Mouse (Mus musculus): Measurements from ENCODE around the gene Hecw1. TPM values are rescaled to one million over a fixed set of nuclear protein-coding genes. Genes with fewer than 3 reads are reported as not detected.

Gene Hecw1
- total and polyA plus RNA-seq, 2 experiments from 2014 or later = 32.9 to 140 TPM

DNA sequence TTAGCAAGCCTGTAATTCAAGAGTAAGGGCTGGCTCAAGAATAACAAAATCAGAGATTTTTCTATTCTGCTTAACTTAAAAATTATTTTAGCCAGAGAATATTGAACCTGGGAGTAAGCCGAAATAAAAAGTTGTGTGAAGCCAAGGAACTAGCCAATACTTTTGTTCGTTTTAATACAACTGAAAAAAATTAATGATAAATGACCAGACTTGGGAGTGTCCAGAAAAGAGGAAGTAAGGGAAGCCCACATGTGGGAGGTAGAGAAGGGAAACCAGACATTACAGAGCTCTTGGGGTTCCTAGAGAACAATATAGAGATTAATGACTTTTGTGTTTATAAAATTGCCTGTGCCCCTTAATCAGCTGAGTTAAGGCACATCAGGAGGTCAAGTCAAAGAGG lies 66.0 kb downstream of the Hecw1 start:
- no peak overlapping the region for H3K4me3 ChIP-seq (ENCODE audit: low read depth, low read length)
- no peak overlapping the region for H3K9ac ChIP-seq (replicated peaks; ENCODE audit: low read length, poor library complexity, severe bottlenecking)
- H3K27ac ChIP-seq (ENCODE audit: low read depth, low read length) = no peak overlapping the region
- 93% methylated on average over 2 of the region's 2 CpGs for WGBS
- H3K36me3 ChIP-seq (ENCODE audit: insufficient read depth, low read length) = no peaks in the 10 kb centered on the region
- ATAC-seq (ENCODE audit: low FRiP score) (no peak), DNase-seq (ENCODE audit: low spot score) (no peak)
- TF ChIP-seq CTCF (IDR thresholded peaks at IDR 0.05) = no peak
- no peaks in the 10 kb centered on the region for H3K27me3 ChIP-seq (ENCODE audit: insufficient read depth, low read length)
- no peak overlapping the region for H3K4me2 ChIP-seq (ENCODE audit: low read depth, low read length, poor library complexity, severe bottlenecking)
- H3K4me1 ChIP-seq (ENCODE audit: insufficient read depth, low read length) = no peaks in the 10 kb centered on the region
- no peaks in the 10 kb centered on the region for H3K9me3 ChIP-seq (ENCODE audit: low read length)

DNA sequence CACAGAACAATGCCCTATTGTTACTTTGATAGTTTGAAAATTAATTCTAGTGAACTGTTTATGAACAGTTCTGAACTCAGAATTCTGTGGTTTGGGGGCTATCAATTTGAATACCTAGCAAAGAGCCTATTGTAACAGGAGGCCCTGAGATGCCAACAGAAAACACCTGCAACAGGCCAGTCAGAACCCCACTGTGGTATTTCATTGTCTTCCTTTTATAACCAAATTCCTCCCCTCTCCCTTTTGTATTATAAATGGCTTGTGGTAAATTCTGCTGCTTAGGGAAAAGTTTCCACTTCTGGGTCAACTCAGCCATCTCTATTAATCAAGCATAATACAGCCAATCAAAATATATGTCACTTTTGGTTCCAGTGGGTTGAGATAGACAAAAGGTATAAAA lies 83.5 kb downstream of the Hecw1 start:
- TF ChIP-seq CTCF (IDR thresholded peaks at IDR 0.05) = no peak
- ATAC-seq (ENCODE audit: low FRiP score) = no peak

GRCm38 (mm10) chr13:14428845-14429553 lies 94.0 kb downstream of the Hecw1 start:
- H3K36me3 ChIP-seq (ENCODE audit: insufficient read depth, low read length) = no peaks in the 10 kb centered on the region
- no peaks in the 10 kb centered on the region for H3K9me3 ChIP-seq (ENCODE audit: low read length)
- 92% methylated on average over 6 of the region's 6 CpGs for WGBS

More for the DNA sequence above, 83.5 kb downstream of the Hecw1 start:
- Histone ChIP-seq H3K27ac (ENCODE audit: low read depth, low read length) (no peak overlapping the region), H3K9me3 (ENCODE audit: low read length) (no peaks in the 10 kb centered on the region), H3K4me2 (ENCODE audit: low read depth, low read length, poor library complexity, severe bottlenecking) (no peak overlapping the region), H3K4me3 (ENCODE audit: low read depth, low read length) (no peak overlapping the region), H3K9ac (replicated peaks; ENCODE audit: low read length, poor library complexity, severe bottlenecking) (no peak overlapping the region), H3K4me1 (ENCODE audit: insufficient read depth, low read length) (no peaks in the 10 kb centered on the region), H3K27me3 (ENCODE audit: insufficient read depth, low read length) (no peaks in the 10 kb centered on the region), H3K36me3 (ENCODE audit: insufficient read depth, low read length) (no peaks in the 10 kb centered on the region)
- no peak for DNase-seq (ENCODE audit: low spot score)

GRCm38 (mm10) chr13:14424836-14425235 lies 98.2 kb downstream of the Hecw1 start:
- DNase-seq (ENCODE audit: low spot score) (no peak), ATAC-seq (ENCODE audit: low FRiP score) (no peak)
- H3K9ac ChIP-seq (replicated peaks; ENCODE audit: low read length, poor library complexity, severe bottlenecking) = no peak overlapping the region
- H3K4me3 ChIP-seq (ENCODE audit: low read depth, low read length) = no peak overlapping the region
- no peak overlapping the region for H3K4me2 ChIP-seq (ENCODE audit: low read depth, low read length, poor library complexity, severe bottlenecking)
- H3K4me1 ChIP-seq (ENCODE audit: insufficient read depth, low read length) = no peaks in the 10 kb centered on the region
- H3K9me3 ChIP-seq (ENCODE audit: low read length) = no peaks in the 10 kb centered on the region
- H3K27me3 ChIP-seq (ENCODE audit: insufficient read depth, low read length) = no peaks in the 10 kb centered on the region
- no peak for TF ChIP-seq CTCF (IDR thresholded peaks at IDR 0.05)
- no peaks in the 10 kb centered on the region for H3K36me3 ChIP-seq (ENCODE audit: insufficient read depth, low read length)
- 81% methylated on average over 2 of the region's 2 CpGs for WGBS
- H3K27ac ChIP-seq (ENCODE audit: low read depth, low read length) = no peak overlapping the region

More at GRCm38 (mm10) chr13:14428845-14429553, 94.0 kb downstream of the Hecw1 start:
- Histone ChIP-seq H3K4me3 (ENCODE audit: low read depth, low read length) (no peak overlapping the region), H3K4me2 (ENCODE audit: low read depth, low read length, poor library complexity, severe bottlenecking) (no peak overlapping the region), H3K9ac (replicated peaks; ENCODE audit: low read length, poor library complexity, severe bottlenecking) (no peak overlapping the region), H3K27me3 (ENCODE audit: insufficient read depth, low read length) (no peaks in the 10 kb centered on the region), H3K4me1 (ENCODE audit: insufficient read depth, low read length) (no peaks in the 10 kb centered on the region), H3K27ac (ENCODE audit: low read depth, low read length) (no peak overlapping the region)
- DNase-seq (ENCODE audit: low spot score) (no peak), ATAC-seq (ENCODE audit: low FRiP score) (no peak)
- no peak for TF ChIP-seq CTCF (IDR thresholded peaks at IDR 0.05)

GRCm38 (mm10) chr13:14413405-14413804 lies 109.6 kb downstream of the Hecw1 start:
- Histone ChIP-seq H3K4me2 (ENCODE audit: low read depth, low read length, poor library complexity, severe bottlenecking) (no peak overlapping the region), H3K36me3 (ENCODE audit: insufficient read depth, low read length) (no peaks in the 10 kb centered on the region)
- 80% methylated on average over 1 of the region's 1 CpGs for WGBS

GRCm38 (mm10) chr13:14374470-14374869 lies 148.6 kb downstream of the Hecw1 start:
- no peak for TF ChIP-seq CTCF (IDR thresholded peaks at IDR 0.05)
- H3K9ac ChIP-seq (replicated peaks; ENCODE audit: low read length, poor library complexity, severe bottlenecking) = no peak overlapping the region

More at GRCm38 (mm10) chr13:14413405-14413804, 109.6 kb downstream of the Hecw1 start:
- H3K27me3 ChIP-seq (ENCODE audit: insufficient read depth, low read length) = no peaks in the 10 kb centered on the region
- no peak for DNase-seq (ENCODE audit: low spot score)
- H3K9me3 ChIP-seq (ENCODE audit: low read length) = no peaks in the 10 kb centered on the region
- H3K9ac ChIP-seq (replicated peaks; ENCODE audit: low read length, poor library complexity, severe bottlenecking) = no peak overlapping the region
- no peak overlapping the region for H3K27ac ChIP-seq (ENCODE audit: low read depth, low read length)
- TF ChIP-seq CTCF (IDR thresholded peaks at IDR 0.05) = no peak
- H3K4me1 ChIP-seq (ENCODE audit: insufficient read depth, low read length) = no peaks in the 10 kb centered on the region
- H3K4me3 ChIP-seq (ENCODE audit: low read depth, low read length) = no peak overlapping the region
- ATAC-seq (ENCODE audit: low FRiP score) = no peak

More at GRCm38 (mm10) chr13:14374470-14374869, 148.6 kb downstream of the Hecw1 start:
- no peak for ATAC-seq (ENCODE audit: low FRiP score)
- Histone ChIP-seq H3K27ac (ENCODE audit: low read depth, low read length) (no peak overlapping the region), H3K4me3 (ENCODE audit: low read depth, low read length) (no peak overlapping the region), H3K4me1 (ENCODE audit: insufficient read depth, low read length) (no peaks in the 10 kb centered on the region), H3K36me3 (ENCODE audit: insufficient read depth, low read length) (0 out of 2 replicates have a peak, but pooled peaks cover 3% of the 10 kb centered on the region), H3K9me3 (ENCODE audit: low read length) (no peaks in the 10 kb centered on the region), H3K27me3 (ENCODE audit: insufficient read depth, low read length) (no peaks in the 10 kb centered on the region), H3K4me2 (ENCODE audit: low read depth, low read length, poor library complexity, severe bottlenecking) (no peak overlapping the region)
- DNase-seq (ENCODE audit: low spot score) = no peak

Measured in midbrain, postnatal 0 days (tissue).